Comparison of ENCODE assay signal across 27 mouse cellular contexts in the genomic region with DNA sequence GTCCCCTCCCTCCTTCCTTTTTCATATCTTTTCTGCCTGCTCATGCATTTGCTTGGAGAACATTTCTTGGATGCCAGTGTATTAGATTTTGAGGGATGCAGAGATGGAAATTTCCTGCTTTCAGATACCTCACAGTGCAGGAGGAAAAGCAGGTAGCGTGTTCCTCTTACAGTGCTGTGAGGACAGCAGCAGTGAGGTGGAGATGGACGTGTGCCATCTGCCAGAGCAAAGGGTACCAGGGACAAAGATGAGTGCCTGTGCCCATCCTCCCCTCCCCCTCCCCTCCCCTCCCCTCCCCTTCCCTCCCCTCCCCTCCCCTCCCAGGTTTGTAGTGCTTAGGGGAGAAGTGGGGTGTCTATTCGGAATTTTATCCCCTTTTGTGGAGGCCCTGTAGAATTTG.
"Had no signal": no experiment of that assay in that cellular context is flagged by ENCODE, and none has a peak within 500 bp of the region (broad histone marks: within the 10 kb centered on the region; RNA-seq: fewer than 3 reads in every experiment).

No protein-coding gene starts in this region.

- H3K4me2 ChIP-seq: heart, embryonic 11.5 days; heart, embryonic 13.5 days; heart, embryonic 15.5 days; hindbrain, embryonic 12.5 days; hindbrain, embryonic 14.5 days; intestine, embryonic 15.5 days; kidney, embryonic 15.5 days; limb, embryonic 12.5 days; liver, embryonic 11.5 days; liver, embryonic 13.5 days; liver, embryonic 15.5 days had no signal

- H3K4me3 ChIP-seq: gastrocnemius, adult 2 months; heart, adult 2 months; heart, embryonic 13.5 days; heart, embryonic 15.5 days; hindbrain, embryonic 10.5 days; hindbrain, embryonic 12.5 days; intestine, embryonic 15.5 days; kidney, embryonic 15.5 days; layer of hippocampus, adult 2 months; left cerebral cortex, adult 2 months; limb, embryonic 10.5 days; limb, embryonic 12.5 days; liver, embryonic 13.5 days; liver, embryonic 15.5 days had no signal

- ATAC-seq: forebrain, embryonic 16.5 days; hindbrain, embryonic 16.5 days; inflammation-experienced regulatory T-cells, adult 6 months; intestine, embryonic 15.5 days; intestine, postnatal 0 days had no signal

- DNase-seq: gastrocnemius, adult 2 months; gastrocnemius, postnatal 10 days; gastrocnemius, postnatal 25 days; heart, adult 2 months; heart, postnatal 4 days; kidney, adult 18-20 months; kidney, postnatal 14 days; liver, embryonic 13.5 days had no signal

- H3K9me3 ChIP-seq: heart, embryonic 13.5 days; heart, embryonic 15.5 days; hindbrain, embryonic 10.5 days; hindbrain, embryonic 12.5 days; intestine, embryonic 15.5 days; kidney, embryonic 15.5 days; limb, embryonic 10.5 days; limb, embryonic 12.5 days; liver, embryonic 13.5 days; liver, embryonic 15.5 days had no signal

- H3K27me3 ChIP-seq: heart, embryonic 13.5 days; heart, embryonic 15.5 days; hindbrain, embryonic 12.5 days; intestine, embryonic 15.5 days; kidney, embryonic 15.5 days; limb, embryonic 12.5 days; liver, embryonic 13.5 days; liver, embryonic 15.5 days had no signal

- H3K27ac ChIP-seq: heart, adult 2 months; heart, embryonic 13.5 days; heart, embryonic 15.5 days; hindbrain, embryonic 10.5 days; hindbrain, embryonic 12.5 days; hindbrain, embryonic 14.5 days; intestine, embryonic 15.5 days; kidney, embryonic 15.5 days; kidney, postnatal 0 days; layer of hippocampus, adult 2 months; left cerebral cortex, adult 2 months; limb, embryonic 10.5 days; limb, embryonic 12.5 days; liver, embryonic 13.5 days; liver, embryonic 15.5 days had no signal

- H3K9ac ChIP-seq: heart, embryonic 13.5 days; heart, embryonic 15.5 days; hindbrain, embryonic 12.5 days; hindbrain, embryonic 14.5 days; intestine, embryonic 15.5 days; kidney, embryonic 15.5 days; limb, embryonic 12.5 days; liver, embryonic 13.5 days; liver, embryonic 15.5 days had no signal
